Mouse (Mus musculus): ENCODE measurements around the gene Capn11. TPM values are rescaled to one million over a fixed set of nuclear protein-coding genes. Genes with fewer than 3 reads are reported as not detected.

Capn11 gene
- total RNA-seq (2022) = under 1 TPM; 0.15 to 0.51 (median 0.33) TPM

- DNase-seq (ENCODE audit: low spot score in 2 of 2) = no peak
Measured at GRCm38 (mm10) chr17:45659225-45659624, at the start of gene Capn11. TSS of gene Capn11 (minus strand) at chr17:45659325.

DNA sequence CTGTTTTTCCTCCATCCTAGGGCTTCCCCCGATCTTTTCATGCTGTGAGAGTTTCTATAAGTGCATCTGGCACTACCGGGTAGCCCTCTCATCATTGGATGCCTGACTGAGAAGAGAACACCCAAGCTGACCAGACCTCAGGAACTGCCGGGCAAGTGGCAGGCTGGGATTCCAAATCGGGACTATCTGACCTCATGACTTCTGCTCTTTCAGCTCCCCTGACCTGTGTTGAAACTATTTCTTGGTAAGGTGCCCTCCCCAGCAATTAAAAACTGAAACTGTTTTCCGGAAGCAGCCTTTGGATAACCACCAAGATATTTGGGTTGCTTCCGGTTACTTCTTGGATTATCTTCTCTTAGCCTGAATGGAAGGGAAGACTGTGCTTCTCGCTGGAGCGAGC is 49.1 kb upstream of the Capn11 start:
- no peak for DNase-seq (ENCODE audit: low spot score in 2 of 2)

GRCm38 (mm10) chr17:45707376-45707775 is 48.3 kb upstream of the Capn11 start:
- no peak for DNase-seq (ENCODE audit: low spot score in 2 of 2)

DNA sequence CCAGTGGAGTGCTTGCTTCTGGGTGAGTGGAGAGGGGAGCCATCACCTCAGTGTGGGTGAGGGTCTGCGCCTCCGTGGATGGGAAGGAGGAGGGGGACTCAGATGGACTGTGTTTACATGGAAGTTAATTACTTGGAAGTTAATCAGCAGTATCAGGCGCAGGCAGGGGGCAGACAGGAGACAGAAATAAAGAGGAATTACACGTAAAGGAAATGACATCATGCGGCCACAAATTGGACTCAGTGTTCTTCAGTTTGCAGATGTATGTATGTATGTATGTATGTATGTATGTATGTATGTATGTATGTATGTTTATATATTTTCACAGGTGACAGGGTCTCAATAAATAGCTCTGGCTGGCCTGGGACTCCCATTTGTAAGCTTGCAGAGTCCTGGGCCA is 47.7 kb upstream of the Capn11 start:
- DNase-seq (ENCODE audit: low spot score in 2 of 2) = no peak

GRCm38 (mm10) chr17:45703187-45703586 is 44.1 kb upstream of the Capn11 start:
- no peak for DNase-seq (ENCODE audit: low spot score in 2 of 2)

- DNase-seq (ENCODE audit: low spot score in 2 of 2) = no peak
Measured at GRCm38 (mm10) chr17:45702254-45702653, 43.1 kb upstream of the Capn11 start.

DNA sequence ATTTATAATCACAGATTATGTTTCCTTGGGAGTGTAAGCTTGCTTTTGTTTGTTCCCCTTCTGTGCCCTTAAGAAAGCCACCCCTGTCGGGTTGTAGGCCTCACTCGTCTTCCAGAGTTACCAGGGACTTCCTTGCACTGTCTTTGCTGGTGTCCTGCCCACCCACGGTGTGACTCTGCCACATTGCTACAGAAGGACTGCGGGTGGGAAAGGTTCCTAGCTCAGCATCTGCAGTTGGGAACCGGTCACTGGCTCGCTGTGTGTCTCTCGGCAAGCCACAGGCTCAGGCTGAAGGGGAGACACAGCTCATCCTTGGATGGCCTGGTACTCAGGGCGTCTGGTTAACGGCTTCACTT is 42.1 kb upstream of the Capn11 start:
- DNase-seq (ENCODE audit: low spot score in 2 of 2) = peak in 1 of 2 experiments; percentile 29

GRCm38 (mm10) chr17:45700496-45701235 is 41.5 kb upstream of the Capn11 start:
- DNase-seq (ENCODE audit: low spot score in 2 of 2) = peak; percentile 73 to 79

DNA sequence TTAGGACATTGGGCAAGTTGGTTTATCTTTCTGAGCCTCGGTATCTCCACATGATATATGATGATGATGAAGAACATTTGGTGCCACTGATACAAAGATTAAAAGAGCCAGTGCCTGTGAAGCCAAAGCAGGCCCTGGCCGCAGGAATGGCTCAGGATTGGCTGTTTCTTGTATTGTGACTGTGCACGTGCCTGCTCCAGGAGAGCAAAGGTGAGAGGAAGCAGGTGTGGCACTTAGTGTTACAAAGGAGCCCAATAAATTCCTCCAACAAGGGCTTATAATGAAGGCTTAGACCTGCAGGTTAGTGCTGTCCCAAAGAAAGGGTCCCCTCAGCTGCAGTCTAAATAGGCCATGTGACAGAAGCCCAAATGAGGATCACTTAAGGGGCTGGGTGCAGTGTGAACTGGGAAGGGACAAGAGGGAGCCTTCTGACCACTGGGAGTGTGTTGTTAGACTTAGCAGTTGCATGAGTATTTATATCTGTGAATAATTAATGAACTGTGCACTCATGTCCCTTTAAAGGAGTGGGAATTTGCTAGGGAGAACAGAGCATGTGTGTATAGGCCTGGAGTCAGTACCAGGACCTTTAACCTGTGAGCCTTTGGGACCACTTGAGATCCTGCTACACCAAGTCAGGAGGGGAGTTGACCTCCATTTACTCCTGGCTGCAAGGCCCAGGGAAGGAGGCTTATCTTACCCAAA is 40.1 kb upstream of the Capn11 start:
- DNase-seq (ENCODE audit: low spot score in 2 of 2) = no peak

DNA sequence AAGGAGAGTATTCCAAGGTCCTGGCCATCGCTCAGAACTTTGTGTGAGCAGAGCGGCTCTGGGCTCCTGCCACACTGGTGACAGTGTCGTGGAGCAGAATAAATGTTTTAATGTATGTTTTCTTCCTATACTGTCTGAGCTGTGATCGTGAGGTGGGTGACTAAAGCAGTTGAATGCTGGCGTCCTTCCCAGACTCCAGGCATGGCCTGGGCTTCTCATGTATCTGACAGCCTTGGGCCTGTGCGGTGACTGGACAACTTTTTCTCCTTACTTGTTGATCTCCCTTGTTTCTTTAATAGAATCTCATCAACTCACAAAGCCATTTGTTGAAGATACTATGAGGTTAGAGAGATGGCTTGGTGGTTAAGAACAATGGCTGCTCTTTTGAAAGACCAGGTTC is 39.2 kb upstream of the Capn11 start:
- no peak for DNase-seq (ENCODE audit: low spot score in 2 of 2)

DNA sequence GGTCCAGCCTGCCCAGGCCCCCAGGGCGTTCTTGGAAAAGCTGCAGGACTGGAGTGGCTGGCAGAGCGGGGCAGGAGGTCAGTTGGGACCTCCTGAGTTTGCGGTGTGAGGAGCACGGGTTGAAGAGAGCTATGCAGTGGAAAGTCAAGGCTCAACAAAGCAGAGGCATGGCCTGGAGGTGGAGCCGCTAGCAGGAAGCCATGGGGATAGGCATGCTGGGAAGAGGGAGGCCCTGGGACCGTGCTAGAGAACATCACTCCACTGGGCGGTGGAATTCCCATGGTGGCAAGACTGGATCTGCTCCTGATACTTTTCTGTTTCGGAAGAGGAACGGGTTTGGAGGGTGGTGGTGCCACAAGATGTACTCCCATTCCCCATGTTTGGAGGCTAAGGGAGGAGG is 37.9 kb upstream of the Capn11 start:
- no peak for DNase-seq (ENCODE audit: low spot score in 2 of 2)

DNA sequence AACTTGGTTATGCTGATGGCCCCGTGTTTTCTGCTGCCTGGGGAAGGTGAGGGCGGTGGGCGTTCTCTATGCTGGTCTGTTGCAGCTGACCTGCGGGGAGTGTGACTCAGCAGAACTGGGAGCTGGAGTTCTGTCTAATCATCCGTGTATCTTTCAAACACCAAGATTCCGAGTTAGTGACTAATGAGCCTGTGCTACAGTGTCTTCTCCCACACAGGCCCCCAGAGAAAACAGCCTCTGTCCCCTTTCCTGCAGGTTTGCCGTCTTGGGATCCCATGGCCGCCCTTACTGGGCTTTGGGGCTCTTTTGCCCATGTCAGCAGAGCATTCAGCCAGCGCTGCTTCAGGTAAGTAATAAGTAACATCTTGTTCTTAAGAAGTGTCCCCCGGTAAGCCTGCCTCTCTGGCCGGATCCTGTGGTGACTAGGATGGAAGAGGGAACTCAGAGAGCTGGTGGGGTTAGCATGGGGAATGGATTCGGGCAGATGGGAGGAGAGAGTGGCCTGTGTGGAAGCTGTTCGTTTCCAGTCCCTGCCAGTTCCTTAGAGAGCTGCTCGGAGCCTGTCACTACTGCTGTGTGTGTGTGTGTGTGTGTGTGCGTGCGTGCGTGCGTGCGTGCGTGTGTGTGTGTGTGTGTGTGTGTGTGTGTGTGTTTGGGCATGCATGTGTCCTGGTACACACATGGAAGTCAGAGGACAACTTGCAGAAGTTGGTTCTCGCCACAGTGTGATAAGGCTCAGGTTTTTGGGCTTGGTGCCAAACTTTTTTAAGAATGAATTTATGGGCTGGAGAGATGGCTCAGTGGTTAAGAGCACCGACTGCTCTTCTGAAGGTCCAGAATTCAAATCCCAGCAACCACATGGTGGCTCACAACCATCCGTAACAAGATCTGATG is 36.3 kb upstream of the Capn11 start:
- no peak for DNase-seq (ENCODE audit: low spot score in 2 of 2)

DNA sequence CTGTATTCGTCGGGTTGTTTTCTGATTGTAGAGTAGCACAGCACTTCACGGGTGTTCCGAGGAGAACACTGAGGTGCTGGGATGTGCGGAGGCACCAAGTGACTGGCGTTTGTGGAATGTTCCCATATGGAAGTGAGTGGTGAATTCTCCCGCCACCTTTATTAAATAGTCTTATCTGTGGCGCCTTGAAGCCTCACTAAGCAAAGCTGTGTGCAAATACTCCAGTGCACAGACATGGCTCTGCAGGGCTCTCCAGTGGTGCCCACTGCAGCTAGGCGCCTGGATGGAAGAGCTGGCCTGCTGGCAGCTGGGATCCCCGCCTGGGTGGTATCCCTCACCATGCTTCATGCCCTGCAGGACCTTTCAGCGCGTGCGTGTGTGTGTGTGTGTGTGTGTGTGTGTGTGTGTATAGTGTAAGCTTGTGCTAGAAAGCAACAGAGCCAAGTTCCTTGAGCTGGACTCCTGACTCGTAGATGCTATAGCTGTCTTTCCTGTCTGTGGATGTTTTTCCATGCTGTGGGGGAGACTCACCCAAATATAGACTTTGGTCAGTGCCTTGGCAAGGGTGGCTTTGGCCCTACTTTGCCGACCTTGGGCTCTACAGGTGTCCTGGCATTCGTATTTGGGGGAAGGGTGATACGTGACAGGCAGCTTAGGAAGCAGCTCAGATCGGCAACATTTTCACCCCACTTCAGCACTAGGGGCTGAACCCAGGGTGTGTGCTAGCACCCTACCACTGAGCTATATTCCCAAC is 34.9 kb upstream of the Capn11 start:
- peak; percentile 33 to 56 for DNase-seq (ENCODE audit: low spot score in 2 of 2)

DNA sequence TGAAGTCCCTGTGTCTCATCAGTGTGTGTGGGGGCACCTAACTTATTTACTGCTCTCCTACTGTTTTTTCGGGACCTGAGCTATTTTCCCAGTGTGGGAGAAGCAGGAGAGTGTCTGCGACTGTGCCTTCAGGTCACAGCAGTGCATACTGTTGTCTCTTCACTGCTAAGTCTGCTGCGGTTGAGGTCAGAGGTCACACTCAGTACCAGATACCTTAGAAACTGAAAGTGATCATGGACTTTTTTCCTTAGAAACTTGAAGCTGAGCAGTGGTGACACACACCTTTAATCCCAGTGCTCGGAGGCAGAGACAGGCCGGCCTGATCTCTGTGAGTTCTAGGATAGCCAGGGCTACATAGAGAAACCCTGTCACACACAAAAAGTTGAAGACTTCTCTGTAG is 33.0 kb upstream of the Capn11 start:
- no peak for DNase-seq (ENCODE audit: low spot score in 2 of 2)

GRCm38 (mm10) chr17:45690044-45690443 is 30.9 kb upstream of the Capn11 start:
- no peak for DNase-seq (ENCODE audit: low spot score in 2 of 2)

- DNase-seq (ENCODE audit: low spot score in 2 of 2) = no peak
Measured at GRCm38 (mm10) chr17:45689120-45689519, 30.0 kb upstream of the Capn11 start.

DNA sequence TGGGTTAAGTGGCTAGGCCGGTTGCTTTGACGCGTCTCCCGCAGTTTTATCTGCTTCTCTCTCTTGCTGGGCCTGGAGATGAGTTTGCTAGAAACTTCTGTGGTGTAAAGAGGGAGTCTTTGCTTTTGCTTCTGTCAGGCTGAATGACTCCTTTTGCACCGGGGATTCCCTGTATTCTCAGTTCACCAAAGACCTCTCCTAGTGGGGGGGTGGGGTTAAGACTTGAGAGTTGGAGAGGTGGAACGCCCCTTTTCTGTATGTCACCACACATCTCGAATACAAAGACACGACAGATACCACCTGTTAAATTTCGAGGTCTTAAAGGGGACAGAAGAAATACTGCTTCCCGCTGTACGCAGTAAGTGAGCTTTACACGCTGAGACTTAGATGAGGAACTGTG is 27.6 kb upstream of the Capn11 start, which contains the start of gene Tmem63b:
Gene Tmem63b (minus strand): TSS at position 190 of the 400 bp plus-strand sequence.
- DNase-seq (ENCODE audit: low spot score in 2 of 2) = no peak

GRCm38 (mm10) chr17:45686093-45686619 is 27.0 kb upstream of the Capn11 start, which contains the start of gene Mrpl14:
TSS of gene Mrpl14 (plus strand) at chr17:45686322.
- peak; percentile 78 to 86 for DNase-seq (ENCODE audit: low spot score in 2 of 2)

GRCm38 (mm10) chr17:45685171-45686092 is 26.3 kb upstream of the Capn11 start:
- DNase-seq (ENCODE audit: low spot score in 2 of 2) = no peak

GRCm38 (mm10) chr17:45684667-45685131 is 25.6 kb upstream of the Capn11 start:
- no peak for DNase-seq (ENCODE audit: low spot score in 2 of 2)

Measured in gastrocnemius, adult 8-10 months (tissue).